Mouse (Mus musculus) heart, embryonic 11.5 days (tissue): ENCODE results near the gene Gm28635. TPM values are rescaled to one million over a fixed set of nuclear protein-coding genes. Genes with fewer than 3 reads are reported as not detected.

Experiments used
- ATAC-seq: fragments of 200-750 bp; cut with Nextera tagmentation; replicated peaks from 2 replicates; pipeline ENCODE4 v1.8.0; 2017; ENCODE audit warnings: moderate library complexity; ENCODE audit not compliant: insufficient number of reproducible peaks, low FRiP score, low TSS enrichment
- H3K27ac ChIP-seq: fragments of 300-500 bp; sonication (generic); 2 replicates; pipeline ENCODE4 v1.5.1; 2014; ENCODE audit warnings: mild to moderate bottlenecking, low read depth, low read length
- H3K27me3 ChIP-seq: fragments of 300-500 bp; sonication (generic); 2 replicates; pipeline ENCODE4 v1.6.1; 2014; ENCODE audit warnings: mild to moderate bottlenecking, low read length, mixed read lengths; ENCODE audit not compliant: control insufficient read depth, insufficient read depth
- H3K36me3 ChIP-seq: fragments of 300-500 bp; sonication (generic); 2 replicates; pipeline ENCODE4 v1.6.1; 2014; ENCODE audit warnings: mild to moderate bottlenecking, low read length, moderate library complexity, mixed read lengths; ENCODE audit not compliant: control insufficient read depth, insufficient read depth
- H3K4me1 ChIP-seq: fragments of 300-500 bp; sonication (generic); 2 replicates; pipeline ENCODE4 v1.6.1; 2014; ENCODE audit warnings: low read length; ENCODE audit not compliant: control insufficient read depth, insufficient read depth
- H3K4me2 ChIP-seq: fragments of 300-500 bp; sonication (generic); 2 replicates; pipeline ENCODE4 v1.6.1; 2014; ENCODE audit warnings: mild to moderate bottlenecking, moderate library complexity
- H3K4me3 ChIP-seq: fragments of 300-500 bp; sonication (generic); 2 replicates; pipeline ENCODE4 v1.5.1; 2014; ENCODE audit warnings: low read depth, low read length
- H3K9ac ChIP-seq: fragments of 300-500 bp; sonication (generic); 2 replicates; pipeline ENCODE4 v1.6.1; 2014; ENCODE audit warnings: mild to moderate bottlenecking, low read depth, low read length, moderate library complexity
- H3K9me3 ChIP-seq: fragments of 300-500 bp; sonication (generic); replicated peaks from 2 replicates; pipeline ENCODE4 v1.6.1; 2016; ENCODE audit warnings: low read length; ENCODE audit not compliant: control insufficient read depth
- WGBS: fragments of 180-500 bp; shearing (Covaris S2); extraction: QIAGEN DNeasy Blood & Tissue Kit; methylation state at CpG from one replicate; pipeline ENCODE4 v1.1.7; 2014; ENCODE audit not compliant: insufficient replicate concordance; 5-methylcytosine and 5-hydroxymethylcytosine counted together
- polyA plus RNA-seq: library from polyadenylated mRNA; unstranded; fragments of >200 nt; fragmentation: Nextera tagmentation; extraction: Ambion mirVana; gene quantifications from 2 replicates; pipeline ENCODE4 v1.2.1, GENCODE M21; 2014

Gm28635 gene
- polyA plus RNA-seq, 1 experiment from 2014 or later = not detected

DNA sequence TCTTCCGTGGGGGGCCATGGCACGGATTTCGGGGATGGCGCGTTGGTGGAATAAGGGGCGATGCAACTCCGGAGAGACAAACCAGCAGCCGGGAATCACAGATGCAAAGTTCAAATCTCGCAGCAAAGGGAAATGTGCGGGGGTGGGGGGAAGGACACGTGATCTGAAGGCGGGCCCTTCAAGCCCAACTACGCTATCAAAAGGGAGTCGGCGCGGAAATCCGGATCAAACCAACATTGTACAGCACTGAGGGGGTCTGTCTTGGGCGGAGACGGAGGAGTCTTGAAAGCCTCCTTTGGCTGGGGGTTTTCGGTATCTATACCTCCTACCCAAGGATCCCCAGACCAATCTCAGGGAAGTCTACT lies 7.3 kb downstream of the Gm28635 start, which contains the start of gene Selenoh:
Gene Selenoh (minus strand): TSS at position 202 of the 365 bp plus-strand sequence.
- Histone ChIP-seq H3K27ac (peak within 1 kb of the TSS; percentile 95), H3K9me3 (no peaks in the 10 kb centered on the region), H3K4me1 (peaks cover 10% of the 10 kb centered on the region; the same call in 1 of the 2 replicates), H3K27me3 (no peaks in the 10 kb centered on the region), H3K9ac (peak within 1 kb of the TSS; percentile 98), H3K4me3 (peak within 1 kb of the TSS; percentile 90), H3K36me3 (peaks cover 20% of the 10 kb centered on the region), H3K4me2 (peak within 1 kb of the TSS; percentile 76)
- under 1% methylated on average over 20 of the region's 20 CpGs for WGBS
- ATAC-seq = peak; percentile 89

- peaks cover 18% of the 10 kb centered on the region for H3K36me3 ChIP-seq
- peaks cover 10% of the 10 kb centered on the region; the same call in 1 of the 2 replicates for H3K4me1 ChIP-seq
- peak overlapping the region; percentile 76 for H3K4me2 ChIP-seq
- H3K9ac ChIP-seq = peak overlapping the region; percentile 98
- H3K27me3 ChIP-seq = no peaks in the 10 kb centered on the region
- H3K27ac ChIP-seq = peak overlapping the region; percentile 95
- ATAC-seq = peak; percentile 53
- peak overlapping the region; percentile 90 for H3K4me3 ChIP-seq
- WGBS = 2% methylated on average over 39 of the region's 39 CpGs
- H3K9me3 ChIP-seq = no peaks in the 10 kb centered on the region
Observed at GRCm38 (mm10) chr2:84669828-84670568, 7.8 kb downstream of the Gm28635 start.

DNA sequence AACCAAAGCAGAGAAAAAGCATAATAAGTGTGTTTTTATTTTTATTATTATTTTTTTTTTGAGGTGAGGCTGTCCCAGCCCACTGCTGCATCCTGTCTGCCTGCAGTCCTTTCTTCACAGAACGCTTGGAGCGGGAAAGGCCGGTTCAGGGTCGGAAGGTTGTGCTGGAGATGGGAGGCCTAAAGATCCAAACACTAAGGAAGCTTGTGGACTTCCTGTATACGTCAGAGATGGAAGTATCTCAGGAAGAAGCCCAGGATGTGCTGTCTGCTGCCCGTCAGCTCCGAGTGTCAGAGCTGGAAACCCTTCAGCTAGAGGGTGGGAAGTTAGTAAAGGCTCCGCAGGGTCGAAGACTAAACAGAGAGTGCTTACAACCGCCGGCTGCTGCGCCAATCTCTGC lies 11.8 kb downstream of the Gm28635 start:
- H3K27me3 ChIP-seq = no peaks in the 10 kb centered on the region
- no peak overlapping the region for H3K4me2 ChIP-seq
- no peak for ATAC-seq
- 46% methylated on average over 12 of the region's 12 CpGs for WGBS
- no peaks in the 10 kb centered on the region for H3K9me3 ChIP-seq
- 0 out of 2 replicates have a peak overlapping the region, but pooled peaks have one; percentile 6 for H3K9ac ChIP-seq
- peaks cover 8% of the 10 kb centered on the region; the same call in 1 of the 2 replicates for H3K4me1 ChIP-seq
- peak overlapping the region; percentile 62 for H3K27ac ChIP-seq
- peaks cover 3% of the 10 kb centered on the region; the same call in 1 of the 2 replicates for H3K36me3 ChIP-seq
- no peak overlapping the region for H3K4me3 ChIP-seq

- H3K9me3 ChIP-seq = no peaks in the 10 kb centered on the region
- H3K4me1 ChIP-seq = no peaks in the 10 kb centered on the region
- no peak overlapping the region for H3K4me3 ChIP-seq
- 26% methylated on average over 2 of the region's 2 CpGs for WGBS
- no peaks in the 10 kb centered on the region for H3K36me3 ChIP-seq
- no peak for ATAC-seq
- H3K4me2 ChIP-seq = no peak overlapping the region
- H3K9ac ChIP-seq = no peak overlapping the region
- no peaks in the 10 kb centered on the region for H3K27me3 ChIP-seq
- H3K27ac ChIP-seq = no peak overlapping the region
Observed at GRCm38 (mm10) chr2:84662866-84663265, 15.0 kb downstream of the Gm28635 start.

DNA sequence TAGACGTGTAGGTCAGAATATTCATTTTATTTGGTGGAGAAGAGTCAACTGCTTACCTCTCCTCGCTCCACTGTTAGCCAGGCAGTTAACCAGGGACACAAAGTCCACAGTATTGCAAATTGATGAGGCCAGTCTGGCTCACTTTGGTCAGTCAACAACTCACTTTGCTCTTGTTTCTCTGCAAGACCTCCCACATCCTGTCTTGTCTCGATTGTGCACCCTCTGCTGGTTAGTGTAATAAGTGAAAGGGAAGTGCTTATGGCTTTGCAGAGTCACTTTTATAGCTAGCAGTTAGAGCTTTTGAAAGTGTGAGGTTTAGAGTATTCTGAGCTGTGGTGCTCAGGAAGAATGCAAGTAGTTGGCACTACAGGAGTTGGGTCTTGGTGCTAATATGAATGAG lies 17.6 kb downstream of the Gm28635 start:
- H3K9me3 ChIP-seq = no peaks in the 10 kb centered on the region
- no peaks in the 10 kb centered on the region for H3K27me3 ChIP-seq
- H3K4me2 ChIP-seq = no peak overlapping the region
- no peak overlapping the region for H3K9ac ChIP-seq
- no peak for ATAC-seq
- H3K36me3 ChIP-seq = no peaks in the 10 kb centered on the region
- WGBS = 59% methylated on average over 3 of the region's 3 CpGs
- H3K4me1 ChIP-seq = no peaks in the 10 kb centered on the region
- no peak overlapping the region for H3K4me3 ChIP-seq
- H3K27ac ChIP-seq = no peak overlapping the region

- Histone ChIP-seq H3K9me3 (no peaks in the 10 kb centered on the region), H3K27me3 (no peaks in the 10 kb centered on the region), H3K4me1 (no peaks in the 10 kb centered on the region), H3K36me3 (no peaks in the 10 kb centered on the region), H3K4me3 (no peak within 1 kb of the TSS), H3K9ac (no peak within 1 kb of the TSS), H3K27ac (no peak within 1 kb of the TSS), H3K4me2 (no peak within 1 kb of the TSS)
- WGBS = 89% methylated on average over 32 of the region's 32 CpGs
- no peak for ATAC-seq
Observed at GRCm38 (mm10) chr2:84658806-84659205, 19.0 kb downstream of the Gm28635 start, which contains the start of gene Btbd18. Btbd18 (plus strand) TSS chr2:84659079.

DNA sequence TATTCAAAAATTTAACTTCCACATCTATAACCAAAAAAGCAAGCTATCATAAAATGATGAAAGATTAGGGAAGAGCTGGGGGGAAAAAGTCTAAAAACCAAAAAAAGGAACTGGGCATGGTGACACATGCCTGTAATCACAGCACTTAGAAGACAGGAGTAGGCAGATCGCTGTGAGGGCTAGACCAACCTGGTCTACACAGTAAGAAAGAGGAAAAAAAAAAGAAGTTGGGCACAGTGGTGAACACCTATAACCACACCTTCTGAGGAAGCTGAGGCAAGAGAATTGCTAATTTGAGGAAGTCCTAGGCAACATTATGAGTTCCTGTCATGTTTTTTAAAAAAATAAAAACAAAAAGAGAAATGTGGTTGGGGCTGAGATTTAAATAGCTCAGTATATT lies 22.0 kb downstream of the Gm28635 start:
- Histone ChIP-seq H3K4me3 (no peak overlapping the region), H3K27me3 (no peaks in the 10 kb centered on the region), H3K9me3 (no peaks in the 10 kb centered on the region), H3K36me3 (no peaks in the 10 kb centered on the region), H3K9ac (no peak overlapping the region), H3K4me2 (no peak overlapping the region), H3K27ac (no peak overlapping the region), H3K4me1 (no peaks in the 10 kb centered on the region)
- no peak for ATAC-seq
- WGBS = 63% methylated on average over 1 of the region's 1 CpGs

DNA sequence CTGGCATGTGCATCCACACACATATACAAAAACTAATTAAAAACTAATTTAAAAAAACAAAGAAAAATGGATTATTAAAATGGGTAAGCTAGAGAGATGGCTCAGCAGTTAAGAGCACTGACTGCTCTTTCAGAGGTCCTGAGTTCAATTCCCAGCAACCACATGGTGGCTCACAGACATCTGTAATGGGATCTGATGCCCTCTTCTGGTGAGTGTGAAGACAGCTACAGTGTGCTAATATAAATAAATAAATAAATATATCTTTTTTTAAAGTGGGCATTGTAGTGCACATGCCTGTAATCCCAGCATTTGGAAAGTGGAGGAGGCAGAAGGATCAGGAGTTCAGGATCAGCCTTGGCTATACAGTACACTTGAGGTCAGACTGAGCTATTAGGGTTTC lies 24.5 kb downstream of the Gm28635 start:
- Histone ChIP-seq H3K4me2 (no peak overlapping the region), H3K27me3 (no peaks in the 10 kb centered on the region), H3K36me3 (no peaks in the 10 kb centered on the region), H3K9ac (no peak overlapping the region), H3K4me3 (no peak overlapping the region), H3K27ac (no peak overlapping the region), H3K4me1 (no peaks in the 10 kb centered on the region), H3K9me3 (no peaks in the 10 kb centered on the region)
- no peak for ATAC-seq
